ENCODE assay signal across 9 mouse cellular contexts in the genomic region with DNA sequence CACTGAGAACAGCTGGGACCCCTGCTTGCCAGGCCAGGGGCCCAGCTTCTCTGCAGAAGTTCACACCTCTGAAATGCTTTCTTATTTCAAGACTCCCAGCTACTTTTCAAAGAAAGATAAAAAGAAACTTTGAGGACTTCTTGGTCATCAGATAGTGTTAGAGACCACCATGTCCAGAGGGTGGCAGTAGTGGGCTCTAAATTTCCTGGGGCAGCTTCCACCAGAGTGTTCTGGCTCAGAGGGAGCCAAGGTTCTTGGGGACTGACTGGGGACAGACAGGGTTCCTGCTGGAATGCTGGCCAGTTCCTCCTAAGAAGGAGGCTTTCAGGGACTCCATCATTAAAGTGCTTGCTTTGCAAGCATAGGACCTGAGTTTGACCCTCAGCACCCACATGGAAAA. TPM values are rescaled to one million over a fixed set of nuclear protein-coding genes. Genes with fewer than 3 reads are reported as not detected.
DNase-seq lines count a peak whose midpoint lies in the region; ATAC-seq and TF ChIP-seq lines count a peak whose summit lies in the region.
"Had no signal": no experiment of that assay in that cellular context is flagged by ENCODE, and none has a peak within 500 bp of the region (broad histone marks: within the 10 kb centered on the region; RNA-seq: fewer than 3 reads in every experiment).

No protein-coding gene starts in this region.

- no peak overlapping the region for H3K4me3 ChIP-seq in heart, embryonic 11.5 days (ENCODE audit: low read depth, low read length)
- no peak overlapping the region for H3K4me3 ChIP-seq in lung, embryonic 14.5 days (ENCODE audit: low read depth, low read length)
- no peak overlapping the region for H3K4me3 ChIP-seq in forebrain, embryonic 11.5 days (ENCODE audit: low read depth, low read length)

- DNase-seq in heart, adult 11 months: peak; percentile 80
- peak; percentile 66 for DNase-seq in lung, embryonic 14.5 days
- DNase-seq in lung, adult 18-20 months: no peak
- peak; percentile 69 for DNase-seq in NIH3T3 (ENCODE audit: low read depth)
- peak; percentile 51 for DNase-seq in heart, postnatal 4 days
- DNase-seq in forebrain, embryonic 11.5 days (ENCODE audit: low spot score): no peak

- no peaks in the 10 kb centered on the region for H3K4me1 ChIP-seq in heart, embryonic 11.5 days (ENCODE audit: control insufficient read depth, insufficient read depth, low read length)
- no peaks in the 10 kb centered on the region for H3K4me1 ChIP-seq in lung, embryonic 14.5 days (ENCODE audit: insufficient read depth)
- H3K4me1 ChIP-seq in forebrain, embryonic 11.5 days (replicated peaks; ENCODE audit: control insufficient read depth, insufficient read depth, low read length): no peaks in the 10 kb centered on the region

- H3K36me3 ChIP-seq in heart, embryonic 11.5 days (ENCODE audit: control insufficient read depth, insufficient read depth, low read length): no peaks in the 10 kb centered on the region
- no peaks in the 10 kb centered on the region for H3K36me3 ChIP-seq in lung, embryonic 14.5 days (ENCODE audit: insufficient read depth)
- no peaks in the 10 kb centered on the region for H3K36me3 ChIP-seq in forebrain, embryonic 11.5 days (ENCODE audit: control insufficient read depth, insufficient read depth, low read length)

- no peak overlapping the region for H3K4me2 ChIP-seq in heart, embryonic 11.5 days
- H3K4me2 ChIP-seq in lung, embryonic 14.5 days: no peak overlapping the region
- H3K4me2 ChIP-seq in forebrain, embryonic 11.5 days (ENCODE audit: low read depth, low read length, severe bottlenecking): no peak overlapping the region

- TF ChIP-seq CTCF in lung, embryonic 14.5 days (IDR thresholded peaks at IDR 0.05; ENCODE audit: low read depth): peak; percentile 35; the same call in 1 of the 2 replicates

- H3K27me3 ChIP-seq in heart, embryonic 11.5 days (ENCODE audit: control insufficient read depth, insufficient read depth, low read length): no peaks in the 10 kb centered on the region
- H3K27me3 ChIP-seq in lung, embryonic 14.5 days (ENCODE audit: insufficient read depth, low read length): no peaks in the 10 kb centered on the region
- H3K27me3 ChIP-seq in forebrain, embryonic 11.5 days (ENCODE audit: control insufficient read depth, insufficient read depth, low read length): no peaks in the 10 kb centered on the region

- ATAC-seq in heart, embryonic 11.5 days (replicated peaks; ENCODE audit: insufficient number of reproducible peaks, low FRiP score, low TSS enrichment): no peak
- ATAC-seq in lung, embryonic 14.5 days (ENCODE audit: insufficient read depth): no peak
- ATAC-seq in erythroid progenitor cell, adult 5-6 weeks (replicated peaks; ENCODE audit: low FRiP score, poor library complexity, severe bottlenecking): no peak
- ATAC-seq in forebrain, embryonic 11.5 days (replicated peaks; ENCODE audit: low FRiP score): no peak

- no peaks in the 10 kb centered on the region for H3K9me3 ChIP-seq in heart, embryonic 11.5 days (replicated peaks; ENCODE audit: control insufficient read depth, low read length)
- H3K9me3 ChIP-seq in lung, embryonic 14.5 days (ENCODE audit: low read depth, low read length): no peaks in the 10 kb centered on the region
- no peaks in the 10 kb centered on the region for H3K9me3 ChIP-seq in forebrain, embryonic 11.5 days (ENCODE audit: control insufficient read depth, low read length)

- H3K27ac ChIP-seq in heart, embryonic 11.5 days (ENCODE audit: low read depth, low read length): no peak overlapping the region
- no peak overlapping the region for H3K27ac ChIP-seq in lung, embryonic 14.5 days (ENCODE audit: low read depth)
- no peak overlapping the region for H3K27ac ChIP-seq in forebrain, embryonic 11.5 days (ENCODE audit: low read depth, low read length)

- no peak overlapping the region for H3K9ac ChIP-seq in heart, embryonic 11.5 days (ENCODE audit: low read depth, low read length)
- H3K9ac ChIP-seq in lung, embryonic 14.5 days: no peak overlapping the region
- no peak overlapping the region for H3K9ac ChIP-seq in forebrain, embryonic 11.5 days (ENCODE audit: low read length)

RNA-seq across cellular contexts. Expression of a gene that starts 31.8 kb away (rescaled TPM):
- 0.10 and 0.24 TPM in 2 replicates for polyA plus RNA-seq in heart, embryonic 11.5 days (2014; fragmentation: Nextera tagmentation; extraction: Ambion mirVana)
- polyA plus RNA-seq in lung, embryonic 14.5 days (2014; fragmentation: Nextera tagmentation; extraction: Ambion mirVana): 0.17 and 0.27 TPM in 2 replicates
- total RNA-seq in heart, postnatal 4 days (2021): not detected
- total RNA-seq in erythroid progenitor cell, adult 5-6 weeks (2015; ENCODE audit: low replicate concordance): not detected in 2 replicates
- not detected in 2 replicates for total RNA-seq in erythroid progenitor cell, adult 5-6 weeks (2017; ENCODE audit: low replicate concordance)
- polyA plus RNA-seq in forebrain, embryonic 11.5 days (2014; fragmentation: Nextera tagmentation; extraction: Ambion mirVana): 0.15 TPM in 2 replicates
- total RNA-seq: heart, adult 18-20 months had no signal

RNA-seq across cellular contexts. Expression of a gene that starts 36.5 kb away (rescaled TPM):
- 0.21 and 0.30 TPM in 2 replicates for polyA plus RNA-seq in heart, embryonic 11.5 days (2014; fragmentation: Nextera tagmentation; extraction: Ambion mirVana)
- polyA plus RNA-seq in lung, embryonic 14.5 days (2014; fragmentation: Nextera tagmentation; extraction: Ambion mirVana): 0.23 and 0.32 TPM in 2 replicates
- under 1 TPM; 0.14 to 0.18 TPM for total RNA-seq in heart, postnatal 4 days (2021)
- total RNA-seq in erythroid progenitor cell, adult 5-6 weeks (2015; ENCODE audit: low replicate concordance): not detected in 2 replicates
- not detected in 2 replicates for total RNA-seq in erythroid progenitor cell, adult 5-6 weeks (2017; ENCODE audit: low replicate concordance)
- not detected in 2 replicates for polyA plus RNA-seq in forebrain, embryonic 11.5 days (2014; fragmentation: Nextera tagmentation; extraction: Ambion mirVana)

Comparison
In these comparisons a context has a peak if more than half of its experiments do, and no peak if none do; other contexts are left out.
1. DNase-seq: peak in heart, adult 11 months (single experiment), lung, embryonic 14.5 days (single experiment), NIH3T3 (single experiment) and heart, postnatal 4 days (single experiment); none in lung, adult 18-20 months (0 of 2) and forebrain, embryonic 11.5 days (single experiment).